Mouse (Mus musculus) limb, embryonic 14.5 days (tissue): Measurements from ENCODE around the gene Rnd3. TPM values are rescaled to one million over a fixed set of nuclear protein-coding genes. Genes with fewer than 3 reads are reported as not detected.

Experiments used
- ATAC-seq: fragments of 200-750 bp; cut with Nextera tagmentation; 2 replicates; pipeline ENCODE4 v1.8.0; 2017; ENCODE audit warnings: low read depth, moderate number of reproducible peaks, moderate TSS enrichment; ENCODE audit not compliant: low FRiP score
- DNase-seq: peaks from one replicate; pipeline ENCODE4 v3.0.0-alpha.2; 2015; ENCODE audit warnings: low spot score
- H3K27ac ChIP-seq: fragments of 300-500 bp; sonication (generic); replicated peaks from 2 replicates; pipeline ENCODE4 v1.5.1; 2014; ENCODE audit warnings: low read depth, mild to moderate bottlenecking, low read length, moderate library complexity, mixed read lengths
- H3K27me3 ChIP-seq: fragments of 300-500 bp; sonication (generic); 2 replicates; pipeline ENCODE4 v1.6.1; 2014; ENCODE audit warnings: low read length, mixed read lengths; ENCODE audit not compliant: control insufficient read depth, insufficient read depth
- H3K36me3 ChIP-seq: fragments of 300-500 bp; sonication (generic); 2 replicates; pipeline ENCODE4 v1.6.1; 2014; ENCODE audit warnings: mild to moderate bottlenecking, low read length, moderate library complexity, mixed read lengths; ENCODE audit not compliant: control insufficient read depth, insufficient read depth
- H3K4me1 ChIP-seq: fragments of 300-500 bp; sonication (generic); 2 replicates; pipeline ENCODE4 v1.6.1; 2014; ENCODE audit warnings: antibody characterized with exemption, low read length, mixed read lengths; ENCODE audit not compliant: control insufficient read depth, insufficient read depth
- H3K4me2 ChIP-seq: fragments of 300-500 bp; sonication (generic); replicated peaks from 2 replicates; pipeline ENCODE4 v1.6.1; 2014; ENCODE audit warnings: low read depth, mild to moderate bottlenecking, low read length, moderate library complexity; ENCODE audit not compliant: severe bottlenecking
- H3K4me3 ChIP-seq: fragments of 300-500 bp; sonication (generic); replicated peaks from 2 replicates; pipeline ENCODE4 v1.5.1; 2014; ENCODE audit warnings: low read length
- H3K9ac ChIP-seq: fragments of 300-500 bp; sonication (generic); 2 replicates; pipeline ENCODE4 v1.6.1; 2014; ENCODE audit warnings: mild to moderate bottlenecking, low read depth, low read length, moderate library complexity; ENCODE audit not compliant: severe bottlenecking
- H3K9me3 ChIP-seq: fragments of 300-500 bp; sonication (generic); 2 replicates; pipeline ENCODE4 v1.6.1; 2016; ENCODE audit warnings: low read length; ENCODE audit not compliant: control insufficient read depth
- POLR2A ChIP-seq: fragments of 200-500 bp; IDR thresholded peaks from 2 replicates; pipeline ENCODE4 v1.8.0; 2012; ENCODE audit warnings: inconsistent platforms, mild to moderate bottlenecking, moderate library complexity, borderline replicate concordance; ENCODE audit not compliant: insufficient read depth, insufficient read length; ENCODE audit errors: extremely low read depth
- WGBS: fragments of 180-500 bp; shearing (Covaris S2); extraction: QIAGEN DNeasy Blood & Tissue Kit; methylation state at CpG from one replicate; pipeline ENCODE4 v1.1.7; 2014; 5-methylcytosine and 5-hydroxymethylcytosine counted together
- polyA plus RNA-seq, 2 experiments: library from polyadenylated mRNA; depleted of rRNA in 1 of 2; stranded (reverse) in 1 of 2; unstranded in 1 of 2; fragments of >200 nt; fragmentation: Nextera tagmentation in 1 of 2; extraction: Ambion mirVana in 1 of 2; gene quantifications; 2 replicates each; pipeline versions ENCODE4 v1.2.1 to v1.2.3; 2012 to 2014

Gene Rnd3
- 59.4 and 68.8 TPM in 2 replicates for polyA plus RNA-seq (2012; rRNA removed)
- 162 and 176 TPM in 2 replicates for polyA plus RNA-seq (2014; fragmentation: Nextera tagmentation; extraction: Ambion mirVana)

GRCm38 (mm10) chr2:51148975-51149374 is at the start of gene Rnd3:
Rnd3 (minus strand) TSS chr2:51149111.
- Histone ChIP-seq H3K4me1 (peaks cover 13% of the 10 kb centered on the region), H3K27ac (peak within 1 kb of the TSS; percentile 78), H3K9ac (peak within 1 kb of the TSS; percentile 97), H3K4me2 (peak within 1 kb of the TSS; percentile 63), H3K27me3 (no peaks in the 10 kb centered on the region), H3K4me3 (peak within 1 kb of the TSS; percentile 63), H3K9me3 (no peaks in the 10 kb centered on the region), H3K36me3 (0 out of 2 replicates have a peak, but pooled peaks cover 8% of the 10 kb centered on the region)
- peak; percentile 100; the same call in 1 of the 2 replicates for TF ChIP-seq POLR2A
- peak; percentile 86 for ATAC-seq
- peak; percentile 98 for DNase-seq
- 3% methylated on average over 25 of the region's 25 CpGs for WGBS

GRCm38 (mm10) chr2:51192319-51192718 is 43.4 kb upstream of the Rnd3 start:
- no peak for DNase-seq
- 53% methylated on average over 2 of the region's 2 CpGs for WGBS
- Histone ChIP-seq H3K4me3 (no peak overlapping the region), H3K9me3 (no peaks in the 10 kb centered on the region), H3K4me1 (no peaks in the 10 kb centered on the region), H3K36me3 (no peaks in the 10 kb centered on the region), H3K9ac (no peak overlapping the region), H3K4me2 (no peak overlapping the region), H3K27ac (no peak overlapping the region), H3K27me3 (no peaks in the 10 kb centered on the region)
- no peak for ATAC-seq
- TF ChIP-seq POLR2A, result no peak

- WGBS, result 75% methylated on average over 2 of the region's 2 CpGs
- no peaks in the 10 kb centered on the region for H3K4me1 ChIP-seq
- peak; percentile 56 for DNase-seq
- H3K36me3 ChIP-seq, result no peaks in the 10 kb centered on the region
- no peak overlapping the region for H3K4me2 ChIP-seq
- no peak overlapping the region for H3K4me3 ChIP-seq
- no peaks in the 10 kb centered on the region for H3K9me3 ChIP-seq
- no peaks in the 10 kb centered on the region for H3K27me3 ChIP-seq
- no peak overlapping the region for H3K9ac ChIP-seq
- ATAC-seq, result no peak
- no peak for TF ChIP-seq POLR2A
- no peak overlapping the region for H3K27ac ChIP-seq
Observed at GRCm38 (mm10) chr2:51185762-51186161, 36.9 kb upstream of the Rnd3 start.

GRCm38 (mm10) chr2:51182990-51183389 is 34.1 kb upstream of the Rnd3 start:
- no peak for TF ChIP-seq POLR2A
- H3K4me1 ChIP-seq, result no peaks in the 10 kb centered on the region
- H3K27me3 ChIP-seq, result no peaks in the 10 kb centered on the region
- H3K9ac ChIP-seq, result no peak overlapping the region
- H3K36me3 ChIP-seq, result no peaks in the 10 kb centered on the region
- no peak overlapping the region for H3K4me3 ChIP-seq
- WGBS, result 82% methylated on average over 4 of the region's 4 CpGs
- no peak for DNase-seq
- H3K4me2 ChIP-seq, result no peak overlapping the region
- no peaks in the 10 kb centered on the region for H3K9me3 ChIP-seq
- H3K27ac ChIP-seq, result no peak overlapping the region
- ATAC-seq, result no peak

- Histone ChIP-seq H3K9ac (no peak overlapping the region), H3K4me3 (no peak overlapping the region), H3K9me3 (no peaks in the 10 kb centered on the region), H3K4me2 (no peak overlapping the region), H3K4me1 (no peaks in the 10 kb centered on the region), H3K27ac (no peak overlapping the region), H3K36me3 (no peaks in the 10 kb centered on the region), H3K27me3 (no peaks in the 10 kb centered on the region)
- no peak for ATAC-seq
- TF ChIP-seq POLR2A, result no peak
- DNase-seq, result no peak
Observed at GRCm38 (mm10) chr2:51181376-51181775, 32.5 kb upstream of the Rnd3 start.

GRCm38 (mm10) chr2:51179096-51179495 is 30.2 kb upstream of the Rnd3 start:
- Histone ChIP-seq H3K4me3 (no peak overlapping the region), H3K9ac (no peak overlapping the region), H3K4me2 (no peak overlapping the region), H3K4me1 (no peaks in the 10 kb centered on the region), H3K27me3 (no peaks in the 10 kb centered on the region), H3K36me3 (no peaks in the 10 kb centered on the region), H3K27ac (no peak overlapping the region), H3K9me3 (no peaks in the 10 kb centered on the region)
- ATAC-seq, result no peak
- TF ChIP-seq POLR2A, result no peak
- 60% methylated on average over 3 of the region's 3 CpGs for WGBS
- no peak for DNase-seq
